Mouse (Mus musculus): ENCODE data around the gene Hmg20b.
A peak's percentile ranks its signal among the peaks of the same experiment; 100 is the strongest.

Hmg20b gene

DNA sequence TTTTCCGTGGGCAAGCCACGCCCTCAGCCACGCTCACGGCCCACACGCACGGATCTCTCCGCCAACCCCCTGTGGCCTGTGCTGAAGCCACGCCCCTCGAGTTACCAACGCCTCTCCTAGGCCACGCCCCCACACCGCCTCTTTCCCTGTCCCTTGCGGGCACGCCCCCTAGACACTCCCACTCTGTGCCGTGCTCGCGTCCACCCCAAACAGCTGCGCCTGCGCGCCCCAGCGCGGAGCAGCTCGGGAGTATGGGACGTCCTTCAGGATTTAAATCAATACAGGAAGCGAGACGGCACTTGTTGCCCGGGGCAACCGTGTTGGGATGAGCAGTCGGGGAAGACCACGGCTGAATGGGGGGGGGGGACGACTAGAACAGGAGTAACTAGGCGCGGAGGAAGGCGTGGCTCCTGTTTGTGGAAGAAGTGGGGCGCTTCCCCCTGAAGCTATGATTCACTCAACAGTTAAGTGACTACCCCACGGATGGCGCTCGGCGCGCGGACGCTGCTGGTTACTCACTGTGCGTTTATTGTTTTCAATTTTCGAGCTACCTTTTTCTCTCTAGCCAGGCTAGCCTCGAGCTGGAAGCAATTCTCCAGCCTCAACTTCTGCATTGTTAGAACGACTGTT is 28.4 kb upstream of the Hmg20b start:
- peak; percentile 100 for DNase-seq (ENCODE audit: low spot score)

DNA sequence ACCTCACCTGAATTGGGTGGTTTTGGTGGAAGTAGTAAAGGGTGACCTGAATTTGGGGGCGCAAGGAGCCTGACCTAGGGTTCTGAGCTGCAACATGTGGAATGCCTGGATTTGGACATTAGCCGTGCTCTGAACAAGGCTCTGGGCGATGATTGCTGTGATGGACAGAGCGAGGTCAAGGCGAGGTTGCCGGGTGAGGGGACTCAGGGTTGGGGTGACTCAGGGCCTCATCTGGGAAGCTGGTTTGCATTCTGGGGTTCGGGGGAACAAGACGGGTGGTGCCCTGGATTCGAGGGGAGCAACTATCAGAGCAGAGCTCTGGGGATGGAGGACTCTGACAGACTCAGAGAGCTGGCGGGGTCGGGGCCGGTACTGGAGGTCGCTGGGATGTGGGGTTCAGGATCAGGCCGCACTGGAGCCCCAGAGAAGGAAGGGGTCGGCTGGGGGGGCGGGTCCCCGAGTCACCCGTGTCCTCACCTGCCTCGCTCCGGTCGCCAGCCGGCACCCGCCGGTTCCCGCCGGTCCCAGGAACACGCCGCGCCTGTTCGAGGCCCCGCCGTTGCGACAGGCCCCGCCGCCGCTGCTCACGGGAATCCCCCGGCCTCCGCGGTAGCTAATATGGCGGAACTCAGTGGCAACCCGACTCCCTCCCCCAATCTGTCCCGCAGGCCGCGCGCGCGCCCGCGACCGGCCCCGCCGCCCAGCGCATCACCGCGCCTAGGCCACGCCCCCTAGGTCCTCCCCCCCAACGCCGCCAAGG is 27.7 kb upstream of the Hmg20b start, which contains the start of gene Fzr1:
Fzr1 (minus strand) TSS at position 724 of the 760 bp plus-strand sequence.
- DNase-seq (ENCODE audit: low spot score) = no peak

DNA sequence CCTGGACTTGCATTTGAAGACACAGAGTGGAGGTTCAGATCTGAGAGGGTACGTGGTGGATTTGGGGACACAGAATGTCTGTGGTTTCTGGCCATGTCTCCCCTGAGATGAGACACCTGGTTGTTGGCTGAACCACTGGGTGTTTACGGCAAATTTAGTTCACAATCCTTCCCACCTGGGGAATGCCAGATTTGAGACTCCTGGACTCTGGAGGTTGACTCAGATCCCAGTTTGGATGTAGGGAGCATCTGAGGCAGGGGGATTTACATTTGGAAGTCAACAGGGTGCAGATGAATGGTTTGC is 27.0 kb upstream of the Hmg20b start:
- no peak for DNase-seq (ENCODE audit: low spot score)

DNA sequence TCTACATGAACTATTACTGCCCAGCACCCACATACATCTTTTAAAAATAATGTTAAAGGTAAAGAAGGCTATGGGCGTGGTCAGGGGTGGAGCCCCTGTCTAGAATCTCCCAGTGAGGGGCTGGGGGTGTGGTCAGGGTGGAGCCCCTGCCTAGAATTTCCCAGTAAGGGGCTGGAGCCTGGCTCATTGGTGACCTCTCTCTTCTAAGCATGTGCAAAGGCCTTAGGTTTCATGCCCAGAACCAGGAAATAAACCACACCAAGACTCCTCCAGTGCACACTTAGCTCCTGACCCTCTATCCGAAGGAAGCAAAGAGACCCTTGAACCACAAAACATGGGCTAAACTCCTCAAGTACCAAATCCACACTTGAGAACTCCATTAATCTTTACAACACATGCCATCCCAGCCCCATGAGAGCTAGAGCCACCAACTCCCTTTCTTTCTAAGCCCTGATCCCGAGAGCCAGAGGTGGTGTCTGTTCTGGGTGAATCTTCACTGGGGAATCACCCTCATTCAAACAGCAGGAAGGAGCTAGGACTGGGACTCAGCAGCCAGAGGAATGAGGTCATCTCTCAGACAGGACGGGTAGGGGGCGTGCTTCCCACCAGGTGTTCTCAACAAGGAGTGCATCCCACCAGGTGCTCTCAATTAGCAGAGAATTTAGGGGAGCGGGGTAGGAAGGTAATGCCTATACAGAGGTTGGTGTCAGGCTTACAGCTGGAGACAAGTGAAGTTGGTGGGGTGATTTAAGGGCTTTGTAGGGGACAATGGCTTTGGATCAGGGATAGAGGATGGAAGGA is 26.5 kb upstream of the Hmg20b start:
- no peak for DNase-seq (ENCODE audit: low spot score)

DNA sequence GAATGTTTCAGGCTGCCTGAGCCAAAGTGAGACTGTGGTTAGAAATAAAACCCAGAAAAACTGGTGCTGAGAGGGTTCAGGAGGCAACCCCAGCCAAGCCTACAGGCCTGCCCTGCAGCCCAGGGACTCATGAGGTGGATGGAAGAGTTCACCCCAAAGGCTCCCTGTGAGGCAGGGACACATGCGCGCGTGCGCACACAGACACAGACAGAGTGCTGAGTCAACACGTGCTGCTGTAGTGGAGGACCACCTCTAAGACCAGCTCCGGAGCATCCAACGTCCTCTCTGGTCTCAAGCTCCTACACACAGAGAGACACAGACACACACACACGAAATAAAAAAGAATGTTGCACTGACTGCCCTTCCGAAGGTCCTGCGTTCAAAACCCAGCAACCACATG is 25.0 kb upstream of the Hmg20b start:
- no peak for DNase-seq (ENCODE audit: low spot score)

DNA sequence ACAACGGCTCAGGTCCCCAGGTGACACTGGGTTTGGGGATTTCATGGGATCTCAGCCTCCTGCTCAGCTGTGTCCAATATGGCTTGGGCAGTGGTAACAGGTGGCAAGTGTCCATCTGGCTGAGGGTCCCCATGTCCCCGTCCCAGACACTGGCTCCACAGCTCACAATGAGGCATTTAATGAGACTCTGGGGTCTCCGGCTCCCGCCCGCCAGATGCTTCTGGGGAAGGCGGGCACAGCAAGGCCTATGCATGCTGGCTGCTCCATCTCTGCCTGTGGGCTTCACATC is 16.9 kb upstream of the Hmg20b start:
- DNase-seq (ENCODE audit: low spot score) = no peak

DNA sequence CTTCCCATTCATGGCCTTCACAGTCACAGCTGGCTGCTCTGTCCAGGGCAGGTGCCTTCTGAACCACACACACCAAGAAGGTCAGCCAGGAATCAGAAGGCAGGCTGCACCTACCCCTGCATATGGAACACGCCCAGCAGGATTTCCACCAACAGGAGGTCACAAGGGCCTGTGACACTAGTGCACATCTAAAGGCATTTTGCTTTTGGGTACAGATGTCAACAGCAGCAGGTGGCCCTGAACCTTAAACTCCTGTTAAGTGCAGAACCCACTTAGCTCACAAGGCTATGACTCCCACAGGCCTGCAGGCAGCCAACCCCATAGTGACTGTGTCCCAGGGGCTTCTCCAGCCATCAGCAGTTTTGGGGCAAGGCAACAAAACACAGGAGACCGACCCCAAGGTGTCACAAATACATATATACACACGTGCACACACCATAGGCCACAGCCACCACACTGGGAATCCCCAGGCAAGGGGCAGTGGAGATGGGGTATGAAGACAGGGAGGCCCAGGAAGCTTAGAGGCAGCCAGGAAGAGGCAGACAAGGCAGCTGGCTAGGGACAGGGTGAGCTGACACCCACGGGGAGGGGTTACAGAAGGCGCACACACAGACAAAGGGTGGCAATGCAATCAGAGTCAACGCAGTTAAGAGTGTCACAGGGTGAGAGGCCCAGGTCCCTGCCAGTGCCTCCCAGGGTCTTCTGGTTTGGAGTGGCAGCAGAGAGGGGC is 16.4 kb upstream of the Hmg20b start:
- DNase-seq (ENCODE audit: low spot score) = no peak

DNA sequence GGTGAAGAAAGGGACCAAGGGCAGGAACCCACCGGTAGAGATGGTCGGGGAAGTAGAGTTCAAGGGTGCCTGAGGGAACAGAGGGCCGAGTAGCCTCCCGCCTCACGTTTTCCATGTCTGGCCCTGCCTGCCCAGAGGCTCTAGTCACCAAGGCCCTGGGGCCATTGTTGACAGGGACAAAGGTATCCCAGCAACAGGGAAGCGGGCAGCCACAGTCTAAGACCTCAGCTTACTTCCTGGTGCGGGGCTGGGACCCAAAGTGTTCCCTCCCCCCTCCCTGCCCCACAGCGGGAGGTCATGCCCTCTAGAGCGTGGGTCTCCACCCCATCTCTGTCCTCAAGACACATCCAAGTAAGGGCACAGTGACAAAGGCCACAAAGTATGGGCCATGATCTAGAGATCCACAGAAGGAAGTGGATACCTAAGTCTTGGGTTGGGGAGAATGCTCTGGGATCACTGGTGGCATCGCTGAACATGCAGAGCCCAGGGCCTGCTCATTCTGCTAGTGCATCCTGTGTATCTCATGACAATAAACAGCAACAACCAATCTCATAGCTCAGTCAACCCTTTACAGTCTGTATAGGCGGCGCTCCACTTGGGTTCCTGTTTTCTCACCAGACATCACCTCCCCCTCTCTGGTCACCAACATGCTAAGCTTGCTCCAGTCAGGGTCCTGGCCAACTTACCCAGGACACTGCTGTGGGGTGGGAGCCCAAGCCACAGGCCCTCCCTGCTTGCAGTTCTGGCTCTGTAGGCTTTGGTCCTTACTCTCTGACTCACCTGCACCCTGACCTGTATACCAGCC is 15.6 kb upstream of the Hmg20b start, which contains the start of gene 4930404N11Rik:
4930404N11Rik (minus strand) TSS at position 145 of the 805 bp plus-strand sequence.
- no peak for DNase-seq (ENCODE audit: low spot score)

DNA sequence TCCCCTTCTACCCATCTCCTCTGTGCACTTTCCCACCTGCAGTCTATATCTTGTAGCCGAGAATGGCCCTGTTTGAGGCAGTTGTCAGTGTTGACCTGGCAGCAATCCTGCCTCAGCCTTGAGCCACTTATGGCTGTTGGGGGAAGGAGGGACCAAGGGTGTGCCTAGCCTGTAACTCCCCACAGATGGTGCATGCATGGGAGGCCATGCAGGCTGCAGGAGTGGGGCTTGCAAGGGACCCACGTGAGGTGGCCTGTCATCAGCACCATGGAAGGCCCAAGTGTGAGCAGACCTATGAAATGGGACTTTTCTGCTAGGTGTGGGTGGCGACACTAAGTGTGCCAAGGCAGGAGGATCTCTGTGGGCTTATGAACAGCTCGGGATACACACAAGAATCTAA is 14.8 kb upstream of the Hmg20b start:
- DNase-seq (ENCODE audit: low spot score) = no peak

DNA sequence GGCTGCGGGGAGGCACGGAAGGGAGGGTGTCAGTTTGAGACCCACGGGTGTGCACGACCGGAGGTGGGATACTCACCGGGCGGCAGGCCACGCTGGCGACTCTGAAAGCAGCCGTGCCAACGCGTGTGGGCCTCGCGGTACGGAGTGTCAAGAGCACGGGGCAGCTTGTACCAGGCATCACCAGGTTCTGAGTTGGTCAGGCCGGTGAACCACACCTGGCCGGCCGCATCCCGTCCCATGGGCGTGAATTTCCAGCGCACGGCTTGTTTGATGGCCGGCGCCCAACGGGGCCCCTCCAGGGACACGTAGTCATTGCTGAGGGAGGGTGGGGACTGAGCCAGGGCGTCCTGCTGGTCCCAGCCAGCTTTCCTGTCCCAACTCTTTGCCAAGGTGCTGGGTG is 14.4 kb upstream of the Hmg20b start:
- no peak for DNase-seq (ENCODE audit: low spot score)

DNA sequence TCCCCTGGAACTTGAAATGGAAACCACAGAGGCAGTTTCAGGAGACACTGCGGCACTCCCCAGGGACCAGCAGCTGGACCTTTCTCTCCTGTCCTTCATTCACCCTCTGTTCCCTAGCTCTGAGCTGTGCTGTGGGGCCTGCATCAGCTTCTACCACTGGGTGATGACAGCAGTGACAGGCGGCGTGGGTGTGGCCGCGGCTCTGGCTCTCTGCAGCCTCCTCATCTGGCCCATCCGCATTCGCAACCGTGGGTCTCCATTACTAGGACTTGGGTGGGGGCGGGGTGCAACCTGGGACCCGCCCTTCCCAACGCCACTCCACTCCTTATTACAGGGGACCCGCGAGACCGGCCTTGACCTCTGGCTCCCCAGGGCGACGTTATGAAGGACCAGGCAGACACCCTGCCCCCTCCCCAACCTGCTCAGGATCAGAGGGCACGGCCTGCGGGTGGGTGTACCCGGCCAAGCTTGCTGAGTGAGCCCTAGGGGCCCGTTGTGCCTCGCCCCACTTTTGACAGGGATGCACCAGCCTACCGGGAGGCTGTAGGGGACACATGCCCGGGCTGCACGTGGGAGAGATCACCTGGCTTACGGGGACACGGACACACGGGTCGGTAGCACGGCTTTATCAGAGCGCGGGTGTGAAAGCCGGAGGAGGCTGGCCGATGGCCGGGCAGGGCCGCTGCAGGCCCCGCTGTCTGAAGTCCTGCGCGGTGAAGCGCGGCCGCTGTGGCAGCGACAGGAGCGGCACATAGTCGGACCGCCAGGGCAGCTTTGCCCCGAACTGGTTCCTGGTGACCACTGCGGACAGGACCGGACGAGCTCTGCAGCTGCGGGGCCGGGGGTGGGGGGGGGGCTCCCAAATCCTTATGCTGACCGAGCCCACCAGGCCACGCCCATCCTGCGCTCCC is 13.4 kb upstream of the Hmg20b start:
- no peak for DNase-seq (ENCODE audit: low spot score)

DNA sequence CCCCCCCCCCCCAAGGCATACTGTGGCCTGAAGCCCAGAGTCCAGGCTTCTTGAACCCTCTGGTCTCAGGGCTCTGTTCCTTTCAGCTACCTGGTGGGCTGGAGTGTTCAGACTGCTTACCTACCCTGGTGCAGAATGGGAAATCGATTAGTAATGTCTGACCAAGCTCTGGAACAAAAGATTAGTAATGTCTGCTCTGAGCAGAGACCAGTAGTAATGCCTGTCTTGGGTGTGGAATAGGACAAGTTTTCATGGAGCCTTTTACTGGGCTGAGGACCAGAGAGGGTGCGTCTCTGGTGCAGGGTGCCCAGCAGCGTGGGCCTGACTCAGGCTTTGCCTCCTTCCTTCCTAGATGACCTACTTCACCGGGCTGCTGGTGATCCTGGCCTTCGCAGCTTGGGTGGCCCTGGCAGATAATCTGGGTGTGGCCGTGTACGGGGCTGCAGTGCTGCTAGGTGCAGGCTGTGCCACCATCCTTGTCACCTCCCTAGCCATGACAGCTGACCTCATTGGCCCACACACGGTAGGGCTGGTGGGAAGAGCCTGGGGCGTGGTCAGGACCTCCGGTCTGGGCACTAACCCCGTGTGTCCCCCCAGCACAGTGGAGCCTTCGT is 12.2 kb upstream of the Hmg20b start:
- DNase-seq (ENCODE audit: low spot score) = no peak

DNA sequence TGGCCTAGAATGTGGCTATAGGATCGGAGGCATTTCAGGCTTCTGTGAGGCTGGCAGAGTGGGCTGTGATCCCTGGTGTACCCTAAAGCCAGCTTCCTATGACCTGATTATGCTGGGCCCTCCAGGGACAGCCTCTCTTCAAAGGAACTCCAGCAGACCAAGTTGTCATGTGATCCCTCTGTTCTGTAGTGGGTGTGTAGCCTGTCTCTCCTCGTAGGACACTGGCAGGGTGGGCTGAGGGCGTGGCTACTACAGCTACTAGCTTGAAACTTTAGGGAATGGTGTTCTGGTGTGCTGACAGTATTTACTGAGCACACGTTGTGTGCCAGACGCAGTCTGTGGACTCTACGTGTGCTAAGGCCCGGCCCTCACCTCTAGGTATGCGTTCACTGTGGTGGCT is 10.4 kb upstream of the Hmg20b start:
- DNase-seq (ENCODE audit: low spot score) = no peak

DNA sequence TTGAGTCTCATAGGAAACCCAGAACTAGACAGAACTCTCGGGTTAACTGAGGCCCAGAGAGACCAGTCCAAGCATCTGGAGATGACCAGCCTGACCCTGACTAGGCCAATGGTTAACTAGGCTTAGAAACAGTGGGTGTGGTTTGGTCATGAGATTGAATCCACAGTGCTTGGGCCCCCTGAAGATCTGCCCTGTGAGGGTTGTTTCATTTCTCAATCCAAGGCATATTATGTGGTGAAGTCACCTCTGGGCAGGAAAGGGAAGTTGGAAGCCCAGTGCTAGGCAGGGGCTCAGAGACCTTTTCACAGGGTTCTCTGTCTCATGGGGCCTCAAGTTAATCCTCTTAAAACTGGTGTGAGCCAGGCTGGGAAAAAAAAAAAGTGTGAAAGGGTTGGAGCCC is 8.6 kb upstream of the Hmg20b start:
- no peak for DNase-seq (ENCODE audit: low spot score)

DNA sequence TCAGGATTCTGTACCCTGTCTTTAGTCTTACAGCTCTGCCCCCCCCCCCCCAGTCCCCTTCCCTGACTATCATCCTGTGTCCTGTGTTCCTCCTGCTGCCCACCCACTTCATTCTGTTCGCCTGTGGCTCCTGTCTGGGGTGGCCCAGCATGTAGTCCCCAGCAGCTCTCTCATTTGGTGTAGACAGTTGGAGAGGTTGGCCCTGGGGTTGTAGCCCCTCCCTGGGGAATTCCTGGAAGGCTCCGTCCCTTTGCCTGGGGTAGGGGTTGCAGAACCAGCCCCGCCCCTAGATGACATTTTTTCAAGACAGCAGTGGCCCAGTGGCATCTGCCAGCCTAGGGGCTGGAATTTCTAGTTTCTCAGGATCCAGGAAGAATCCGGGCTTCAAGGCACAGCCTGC is 7.9 kb upstream of the Hmg20b start:
- DNase-seq (ENCODE audit: low spot score) = no peak

DNA sequence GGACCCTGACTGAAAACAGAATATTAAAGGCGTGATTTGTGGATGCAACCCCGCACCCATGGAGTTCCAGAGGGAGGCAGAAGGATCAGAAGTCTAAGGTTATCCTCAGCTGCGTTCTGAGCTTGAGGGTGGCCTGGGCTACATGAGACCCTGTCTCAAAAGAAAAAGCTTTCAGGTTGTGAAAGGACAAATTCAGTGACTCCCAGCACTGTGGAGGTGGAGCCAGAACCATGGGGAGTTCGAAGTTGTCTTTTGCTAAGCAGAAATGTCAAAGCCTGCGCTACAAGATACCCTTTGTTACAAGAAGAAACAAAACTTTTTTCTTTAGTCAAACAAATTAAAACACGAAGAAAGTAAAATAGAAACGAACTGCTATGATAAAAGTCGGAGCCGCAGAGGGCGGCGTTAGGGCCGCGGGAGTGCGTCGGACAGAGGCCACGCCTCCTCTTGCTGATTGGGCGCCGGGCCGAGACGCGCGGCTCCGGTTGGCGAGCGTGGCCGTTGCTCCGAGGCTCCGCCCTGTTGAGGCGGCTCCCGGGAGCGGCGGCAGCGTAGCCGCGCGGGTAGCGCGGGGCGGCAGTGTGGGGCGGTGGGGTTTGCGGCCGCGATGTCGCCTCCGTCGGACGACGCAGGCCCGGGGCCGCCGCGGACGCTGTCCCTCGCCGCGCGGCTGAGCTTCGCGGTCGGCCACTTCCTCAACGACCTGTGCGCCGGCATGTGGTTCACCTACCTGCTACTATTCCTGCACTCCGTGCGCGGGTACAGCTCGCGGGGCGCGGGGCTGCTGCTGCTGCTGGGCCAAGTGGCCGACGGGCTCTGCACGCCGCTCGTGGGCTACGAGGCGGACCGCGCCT is 6.9 kb upstream of the Hmg20b start, which contains the start of gene Mfsd12:
Mfsd12 (plus strand) TSS at position 501 of the 854 bp plus-strand sequence.
- DNase-seq (ENCODE audit: low spot score) = peak; percentile 77

DNA sequence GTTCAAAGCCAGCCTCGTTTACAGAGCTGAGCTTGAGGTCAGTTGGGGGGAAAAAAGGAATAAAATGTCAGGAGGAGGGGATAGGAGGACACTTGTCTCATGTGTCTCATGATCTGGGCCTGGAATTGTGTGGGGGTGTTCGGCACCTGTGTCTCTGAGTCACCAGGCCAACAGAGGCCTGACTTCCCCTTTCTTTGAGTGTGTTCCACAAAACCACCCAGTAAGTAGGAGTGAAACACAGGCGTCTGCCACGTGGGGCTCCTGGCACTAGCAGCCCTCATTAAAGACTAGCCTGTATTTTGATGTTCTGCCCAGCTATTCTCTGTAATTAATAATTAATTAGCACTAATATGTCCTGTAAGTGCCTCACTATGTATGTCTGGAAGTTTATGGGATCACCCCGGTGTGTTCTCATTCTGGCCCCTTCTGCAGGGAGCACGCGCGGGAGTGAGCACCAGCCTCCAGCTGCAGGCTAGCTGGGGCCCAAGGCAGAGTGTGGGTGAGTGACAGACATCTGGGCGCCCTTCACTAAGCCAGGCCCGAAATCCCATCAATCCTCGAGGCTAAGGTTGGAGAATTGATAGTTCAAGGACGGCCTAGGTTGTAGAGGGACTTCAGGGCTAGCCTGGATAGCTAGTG is 6.2 kb upstream of the Hmg20b start:
- no peak for DNase-seq (ENCODE audit: low spot score)

DNA sequence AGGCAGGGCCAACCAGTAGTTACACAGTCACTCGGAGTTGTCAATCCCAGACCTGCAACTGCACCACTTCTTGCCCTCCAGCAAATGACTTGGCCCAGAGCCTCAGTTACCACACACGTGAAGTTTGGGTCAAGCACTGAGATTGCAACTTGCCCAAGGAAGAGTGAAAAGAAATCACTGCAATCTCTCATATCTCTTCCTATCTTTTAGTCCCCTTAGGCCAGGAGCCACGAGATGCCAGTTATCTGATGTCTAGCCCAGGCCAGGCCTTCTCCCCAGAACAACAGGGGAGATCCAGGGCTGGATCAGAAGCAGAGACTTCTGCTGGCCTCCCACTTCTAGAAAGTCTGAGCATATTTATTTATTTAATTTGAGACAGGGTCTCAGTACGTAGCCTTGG is 5.3 kb upstream of the Hmg20b start:
- DNase-seq (ENCODE audit: low spot score) = no peak

All from left cerebral cortex, adult 11 months (tissue).